Mouse (Mus musculus) adrenal gland, postnatal 14 days (tissue): ENCODE data around the gene Lsg1. TPM values are rescaled to one million over a fixed set of nuclear protein-coding genes. Genes with fewer than 3 reads are reported as not detected.
A peak's percentile ranks its signal among the peaks of the same experiment; 100 is the strongest.

Source experiments
- DNase-seq: peaks from one replicate; pipeline ENCODE4 v3.0.0; 2021; ENCODE audit warnings: mixed read lengths
- total RNA-seq: library from RNA; stranded (reverse); gene quantifications from 2 replicates; pipeline ENCODE4 v1.2.3, GENCODE M21; 2021

Lsg1 gene
- total RNA-seq, 1 experiment from 2014 or later: 31.0 TPM

DNA sequence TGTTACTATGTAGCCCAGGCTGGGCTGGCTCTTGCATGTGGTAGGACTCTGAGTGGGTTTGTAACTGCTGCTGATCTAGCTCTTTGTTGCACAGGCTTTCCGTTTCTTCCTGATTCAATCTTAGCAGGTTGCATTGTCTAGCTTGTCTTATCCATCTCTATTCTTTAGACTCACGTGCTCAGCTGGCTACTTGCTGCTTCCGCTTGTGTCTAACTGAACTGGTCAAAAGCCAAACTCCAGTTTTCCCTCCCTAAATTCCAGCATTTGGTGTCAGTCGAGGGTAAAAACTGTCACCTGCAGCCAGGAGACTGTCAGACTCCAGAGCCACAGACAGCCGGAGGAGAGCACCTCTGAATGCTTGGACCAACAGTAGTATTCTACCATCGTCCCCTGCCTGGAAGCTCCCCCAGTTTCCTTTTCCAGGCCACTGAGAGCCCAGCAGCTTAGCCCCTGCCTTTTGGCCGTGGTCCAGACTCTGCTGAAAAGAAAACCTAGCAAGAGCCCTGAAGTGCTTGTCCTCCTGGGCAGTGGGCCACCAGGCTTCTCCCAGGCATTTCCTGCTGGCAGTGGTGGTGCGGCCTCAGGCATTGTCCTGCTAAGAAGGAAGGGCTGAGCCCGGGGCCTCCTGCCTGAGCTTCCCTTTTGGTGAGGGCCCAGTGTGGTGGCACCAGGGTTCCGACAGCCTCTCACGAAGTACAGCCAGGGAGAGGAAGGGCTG, 34.6 kb downstream of the Lsg1 start:
- DNase-seq: peak; percentile 87

DNA sequence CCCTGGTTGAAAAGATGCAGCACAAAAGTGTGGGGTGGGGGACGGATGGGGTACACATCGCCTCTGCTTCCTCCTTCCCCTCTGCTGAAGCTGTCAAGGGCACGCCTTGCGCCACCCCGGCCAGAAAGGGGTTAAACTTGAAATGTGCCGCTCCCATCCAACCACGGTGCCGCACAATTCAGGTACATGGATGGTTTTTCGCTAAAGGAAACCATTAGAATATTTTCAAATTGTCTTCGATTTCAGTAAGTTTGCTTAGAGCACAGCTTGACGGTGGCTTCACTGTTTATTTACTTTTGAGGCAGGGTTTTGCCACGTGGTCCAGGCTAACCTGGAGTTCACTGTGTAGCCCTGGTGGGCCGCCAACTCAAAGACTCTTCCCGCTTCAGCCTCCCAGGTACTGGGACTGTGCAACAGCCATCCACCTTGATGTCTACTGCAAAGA, 36.6 kb downstream of the Lsg1 start, which contains the start of gene Tmem44:
TSS of gene Tmem44 (minus strand) at position 95 of the 445 bp plus-strand sequence.
- DNase-seq: no peak

DNA sequence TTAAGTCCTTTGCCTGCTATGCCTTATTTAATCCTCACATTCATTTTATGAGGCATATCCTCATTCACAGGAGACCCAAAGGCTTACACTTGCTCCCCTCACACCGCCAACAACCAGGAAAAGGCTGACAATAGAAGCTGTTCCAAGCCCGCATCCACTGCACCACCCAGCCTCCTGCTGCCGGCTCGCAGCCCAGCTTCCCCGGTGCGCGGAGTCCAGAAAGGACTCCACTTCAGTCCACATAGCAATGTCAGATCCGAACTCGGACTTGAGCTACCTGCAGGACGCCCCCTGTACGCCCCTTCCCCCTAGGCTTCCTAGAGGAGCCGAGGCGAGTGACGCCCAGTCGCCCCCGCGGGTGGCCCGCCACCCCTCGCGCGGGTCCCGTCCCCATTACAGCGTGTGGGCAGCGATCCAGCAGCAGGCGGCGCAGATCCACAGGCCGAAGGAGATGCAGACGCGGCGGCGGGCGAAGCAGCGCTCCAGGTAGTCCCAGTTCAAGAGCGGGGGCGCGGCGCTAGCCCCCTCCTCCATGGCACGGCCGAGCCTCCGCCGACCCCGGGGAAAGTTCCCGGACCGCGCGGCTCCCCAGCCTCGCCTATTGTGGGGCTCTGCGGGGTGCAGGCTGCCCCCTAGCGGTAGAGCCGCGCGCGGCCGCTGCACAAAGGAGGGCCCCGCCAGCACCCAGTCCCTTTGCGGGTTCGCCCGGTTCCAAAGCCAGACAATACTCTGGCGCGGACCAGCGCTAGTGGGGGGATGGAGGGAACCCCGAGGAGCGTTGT, 37.2 kb downstream of the Lsg1 start:
- peak; percentile 84 for DNase-seq

DNA sequence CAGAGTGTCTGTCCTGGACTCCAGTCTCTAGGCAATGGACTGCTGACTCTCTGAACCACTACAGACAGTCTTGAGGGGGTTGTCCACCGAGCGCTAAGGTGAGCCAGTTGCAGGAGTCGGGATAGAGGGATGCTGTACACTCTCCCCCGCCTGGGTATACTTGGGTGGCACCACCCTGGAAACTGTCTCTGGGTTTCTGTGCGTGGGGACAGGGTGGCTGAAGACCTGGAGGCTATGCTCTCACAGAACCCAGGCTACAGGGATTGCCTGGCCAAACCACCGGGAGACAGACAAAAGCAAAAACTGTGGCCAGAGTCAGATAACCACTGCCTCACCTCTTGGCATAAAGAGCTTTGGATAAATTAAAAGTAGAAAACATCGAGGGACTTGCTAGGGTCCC, 37.9 kb downstream of the Lsg1 start:
- DNase-seq: no peak

DNA sequence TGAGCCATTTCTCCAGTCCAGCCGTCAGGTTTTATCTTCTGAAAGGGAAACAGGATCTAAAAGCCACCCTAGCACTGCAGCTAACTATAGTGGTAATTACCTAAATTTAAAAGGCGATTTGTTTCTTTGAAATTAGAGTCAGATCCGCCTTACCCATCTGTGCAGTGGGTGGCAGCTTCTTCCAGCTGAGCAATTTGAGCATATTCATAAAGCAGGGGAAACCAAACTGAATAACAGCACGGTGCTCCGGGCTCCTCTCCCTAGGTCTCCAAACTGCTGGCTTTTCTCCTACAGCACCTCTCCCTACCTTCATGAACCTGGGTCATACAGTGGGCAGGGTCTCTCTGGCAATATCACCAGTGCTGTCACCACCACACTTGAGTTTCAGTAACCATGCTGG, 39.1 kb downstream of the Lsg1 start:
- DNase-seq: no peak

DNA sequence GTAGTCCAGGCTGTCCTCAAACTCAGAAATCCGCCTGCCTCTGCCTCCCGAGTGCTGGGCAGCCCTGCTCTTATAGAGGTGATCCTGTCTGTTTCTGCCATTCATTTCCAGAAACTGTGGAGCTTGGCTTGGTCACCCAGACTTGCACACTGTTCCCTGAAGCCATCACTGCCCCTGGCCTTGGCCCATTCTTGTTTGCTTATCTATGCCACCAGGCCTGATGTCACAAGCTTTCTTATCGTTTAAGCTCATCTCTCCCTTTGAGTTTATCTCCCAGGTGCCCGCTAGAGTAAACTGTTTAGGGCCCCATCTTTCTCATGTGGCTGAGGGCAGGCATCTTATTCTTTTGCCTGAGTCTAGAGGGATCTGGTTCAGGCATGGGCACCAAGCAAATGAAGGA, 42.7 kb downstream of the Lsg1 start:
- no peak for DNase-seq

DNA sequence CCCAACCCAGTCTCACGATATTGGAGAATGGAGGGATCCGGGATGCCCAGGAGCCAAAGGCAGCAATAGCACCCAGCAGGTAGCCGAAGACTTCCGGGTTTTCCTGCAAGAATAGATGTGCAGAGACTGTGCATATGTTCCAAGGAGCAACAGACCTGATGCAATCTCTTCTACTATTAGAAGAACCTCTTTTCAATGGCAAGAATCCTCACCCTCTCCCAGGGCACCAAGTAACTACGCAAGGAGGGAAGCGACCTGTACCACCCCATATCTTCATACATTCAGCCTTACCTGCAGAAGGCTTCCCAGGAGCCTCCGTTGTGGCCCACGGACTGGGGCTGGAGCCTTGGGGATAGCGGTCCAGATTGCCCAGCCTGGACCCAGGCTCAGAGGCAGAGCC, 44.0 kb downstream of the Lsg1 start:
- DNase-seq: no peak

DNA sequence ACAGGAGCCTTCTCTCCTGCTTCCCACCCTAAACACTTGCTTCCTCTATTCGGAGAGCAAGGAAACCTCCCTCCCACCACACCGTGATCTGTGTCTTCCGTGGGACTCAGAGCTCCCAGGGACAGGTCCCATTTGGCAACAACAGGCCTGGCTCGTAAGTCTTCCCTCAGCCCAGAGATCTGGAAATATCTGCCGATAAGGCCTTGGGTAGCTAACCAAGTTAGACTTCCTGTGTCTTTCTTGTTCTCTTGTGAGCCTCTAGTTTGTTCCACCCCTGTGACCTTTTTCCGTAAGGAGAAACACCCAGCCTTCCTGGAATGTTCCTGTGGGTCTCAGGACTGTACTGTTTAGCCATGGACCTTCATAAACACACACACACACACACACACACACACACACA, 44.6 kb downstream of the Lsg1 start:
- no peak for DNase-seq

DNA sequence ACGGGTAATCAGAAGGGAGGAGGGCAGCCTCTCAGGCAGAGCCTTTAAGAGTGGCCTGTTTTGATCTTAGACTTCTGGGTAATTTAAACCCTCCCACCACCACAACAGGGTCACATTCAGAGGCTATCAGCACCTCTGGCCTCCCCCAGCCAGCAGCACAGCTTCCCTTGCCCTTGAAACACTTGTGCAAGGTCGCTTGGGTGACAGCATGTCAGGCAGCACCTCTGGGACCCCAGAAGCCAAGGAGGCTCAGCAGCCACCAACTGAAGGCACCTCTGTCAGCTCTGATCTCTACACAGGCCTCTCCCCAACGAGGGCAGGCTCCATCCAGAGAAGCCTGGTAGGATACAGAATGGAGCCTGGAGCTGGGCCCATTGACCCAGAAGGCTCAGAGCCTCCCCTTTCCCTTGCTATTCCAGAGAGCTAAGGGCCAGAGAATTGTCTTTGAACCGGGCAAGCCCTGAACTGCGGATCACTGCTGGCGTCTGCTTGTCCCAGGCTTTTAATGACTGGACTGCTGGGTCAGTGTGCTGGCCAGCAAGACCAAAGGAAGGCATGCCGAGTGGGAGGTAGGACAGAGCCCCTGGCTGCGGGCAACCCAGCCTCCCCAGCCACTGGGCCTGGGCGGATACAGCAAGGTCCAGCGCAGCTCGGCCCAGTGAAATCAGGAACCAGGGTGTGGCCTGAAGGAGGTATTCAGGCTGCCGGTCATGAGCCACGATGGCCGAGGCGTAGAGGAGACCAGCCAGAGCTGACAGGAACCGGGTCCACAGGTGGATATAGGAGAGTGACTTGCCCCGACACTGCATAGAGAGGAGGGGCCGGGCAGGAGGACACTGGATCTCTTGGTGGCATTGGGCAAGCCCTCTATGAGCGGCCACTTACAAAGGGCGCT, 47.0 kb downstream of the Lsg1 start:
- DNase-seq: no peak

DNA sequence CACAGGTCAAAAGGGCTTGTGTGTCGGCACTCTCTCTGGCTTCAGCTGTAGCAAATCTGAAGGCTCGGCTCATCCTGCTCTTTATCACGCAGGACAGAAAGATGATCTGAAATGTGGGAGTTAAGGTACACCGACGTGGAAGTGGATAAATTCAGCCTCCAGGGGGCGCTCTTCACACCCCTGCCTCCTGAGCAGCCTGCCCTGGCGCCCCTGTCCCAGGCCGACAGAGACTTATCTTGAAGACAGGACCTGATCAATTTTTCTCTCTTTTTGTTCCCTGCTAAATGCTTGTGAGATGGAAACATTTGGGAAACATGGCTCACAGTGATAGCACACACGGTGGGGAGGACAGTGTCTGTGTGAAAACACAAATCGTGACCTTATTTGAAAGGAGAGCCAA, 48.0 kb downstream of the Lsg1 start:
- peak; percentile 74 for DNase-seq

DNA sequence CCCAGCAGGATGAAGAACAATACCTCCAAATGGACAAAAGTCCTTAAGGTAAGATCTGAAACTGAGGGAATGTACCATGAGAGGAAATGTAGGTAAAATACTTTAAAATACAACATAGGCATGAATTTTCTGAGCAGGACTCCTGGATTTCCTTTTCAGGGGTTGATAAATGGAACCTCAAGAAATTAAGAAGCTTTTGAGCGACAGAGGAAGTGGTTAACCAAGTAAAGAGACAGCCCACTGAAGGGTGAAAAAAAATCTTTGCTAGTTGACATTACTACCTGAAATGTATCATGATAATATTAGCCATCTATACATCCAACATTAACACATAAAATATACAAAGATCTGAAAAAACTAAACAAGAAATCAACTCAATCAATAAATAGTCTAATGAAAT, 52.3 kb downstream of the Lsg1 start:
- no peak for DNase-seq

DNA sequence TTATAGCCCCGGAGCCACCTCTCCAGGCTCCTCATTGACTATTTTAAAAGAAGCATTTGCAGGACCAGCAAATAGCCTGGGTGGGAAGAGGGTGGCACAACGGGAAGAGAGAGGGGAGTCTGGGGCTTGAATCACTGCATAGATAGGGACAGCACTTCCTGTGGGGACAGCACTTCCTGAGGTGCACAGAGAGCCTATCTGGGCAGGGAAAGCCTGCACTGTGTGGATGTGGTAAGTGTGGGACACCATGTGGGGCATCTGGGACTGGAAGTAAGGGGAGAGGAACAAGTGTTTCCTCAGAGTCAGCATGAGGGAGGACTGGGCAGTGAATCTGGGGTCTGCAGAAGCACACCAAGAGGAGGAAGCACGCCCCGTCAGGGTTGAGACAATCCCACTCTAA, 53.8 kb downstream of the Lsg1 start:
- DNase-seq: no peak

DNA sequence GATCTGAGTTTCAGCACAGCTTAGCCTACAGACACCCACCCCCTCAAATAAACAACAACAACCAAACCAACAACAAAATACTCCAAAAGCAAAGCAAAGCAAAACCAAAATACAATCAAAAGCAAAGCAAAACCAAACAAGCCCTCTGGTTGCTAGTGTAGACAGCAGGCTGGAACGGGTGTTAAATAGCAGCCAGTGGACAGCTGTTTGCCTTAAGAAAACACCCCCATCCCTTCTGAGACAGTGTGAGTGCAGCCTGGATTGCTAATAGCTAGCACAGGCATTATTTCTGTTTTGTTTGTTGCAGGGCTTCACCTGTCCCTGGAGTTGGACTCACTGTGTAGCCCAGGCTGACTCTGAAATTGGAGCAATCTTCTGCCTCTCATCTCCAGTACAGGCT, 54.5 kb downstream of the Lsg1 start:
- DNase-seq: no peak

DNA sequence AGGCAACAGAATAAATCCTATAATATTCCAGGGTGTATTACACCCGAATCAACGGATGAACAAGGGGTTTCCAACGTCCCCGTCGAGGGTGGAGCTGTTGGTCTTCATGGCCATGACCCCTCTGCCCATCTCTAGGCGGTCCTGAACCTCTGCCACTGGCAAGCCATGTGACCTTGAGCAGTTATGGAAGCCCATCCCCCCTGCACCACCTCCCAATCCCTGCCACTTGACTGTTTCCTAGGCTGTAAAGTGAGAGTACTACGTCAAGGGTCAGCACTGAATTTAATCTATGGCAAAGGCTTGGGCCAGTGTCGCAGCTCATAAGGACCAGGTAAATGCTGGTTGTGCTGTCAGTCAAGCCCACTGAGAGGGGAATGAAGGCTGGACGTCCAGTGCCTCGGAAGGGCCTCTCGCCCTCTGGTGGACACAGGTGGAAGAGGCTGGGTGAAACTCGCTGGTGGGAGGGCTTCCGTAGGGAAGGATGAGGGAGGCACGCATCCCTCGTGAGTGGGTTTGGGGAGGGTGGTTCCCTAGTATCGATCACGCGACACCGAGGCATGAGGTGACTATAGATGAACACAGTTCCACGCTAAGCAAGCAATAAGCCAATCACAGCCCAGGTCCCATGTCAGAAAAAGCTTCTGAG, 55.5 kb downstream of the Lsg1 start:
- DNase-seq: peak; percentile 75

DNA sequence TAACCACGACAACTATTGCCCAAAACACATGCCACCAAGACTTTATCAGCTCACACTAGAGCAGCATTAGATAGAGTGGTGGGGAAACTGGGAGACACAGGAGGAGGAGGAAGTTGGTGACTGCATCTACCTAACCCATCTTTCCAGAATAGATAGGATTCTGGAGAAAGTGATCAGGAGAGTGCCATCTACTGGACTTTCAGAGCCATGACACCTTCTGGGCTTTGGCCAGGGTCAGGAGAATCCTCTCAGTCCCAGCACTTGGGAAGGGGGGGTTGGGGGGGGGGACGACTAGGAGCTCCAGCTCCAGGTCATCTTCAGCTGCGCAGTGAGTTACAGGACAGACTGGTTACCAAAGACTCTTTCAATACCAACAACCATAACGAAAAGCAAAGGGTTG, 56.6 kb downstream of the Lsg1 start:
- DNase-seq: peak; percentile 44

DNA sequence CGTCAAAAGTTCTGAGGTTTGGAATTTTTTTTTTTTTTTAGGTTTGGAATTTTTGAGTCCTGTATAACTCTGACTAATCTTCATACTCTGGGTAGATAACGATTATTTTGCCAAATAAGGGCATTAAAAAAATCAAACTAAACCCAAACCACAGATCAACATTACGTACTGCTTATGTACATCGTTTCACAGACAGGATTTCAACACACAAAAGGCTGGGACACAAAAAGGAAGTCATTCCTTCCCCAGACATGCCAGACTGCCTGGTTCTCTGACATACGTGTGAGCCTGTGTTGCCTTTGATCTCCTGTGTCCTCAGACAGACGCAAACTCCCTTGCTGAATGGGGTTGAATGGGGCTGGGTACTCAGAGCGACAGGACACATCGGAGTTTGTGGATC, 59.0 kb downstream of the Lsg1 start:
- DNase-seq: no peak

DNA sequence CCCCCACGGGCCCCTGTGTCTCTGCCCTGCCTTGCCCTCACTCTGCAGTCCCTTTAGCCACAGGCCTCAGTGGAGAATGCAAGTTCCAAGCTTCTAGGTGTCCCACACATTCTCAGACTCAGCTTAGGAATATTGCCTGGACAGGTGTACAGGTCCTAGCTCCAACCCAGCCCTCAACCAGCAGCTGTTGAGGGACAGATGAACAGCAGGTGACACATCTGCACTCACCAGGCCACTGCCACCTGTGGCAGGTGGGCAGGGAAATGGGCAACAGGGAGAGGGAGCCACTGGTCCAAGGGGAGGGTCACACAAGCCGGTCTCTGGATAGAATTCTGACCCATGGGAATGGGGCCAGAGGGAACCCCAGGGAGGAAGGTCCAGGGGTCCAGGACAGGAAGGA, 59.5 kb downstream of the Lsg1 start:
- no peak for DNase-seq

DNA sequence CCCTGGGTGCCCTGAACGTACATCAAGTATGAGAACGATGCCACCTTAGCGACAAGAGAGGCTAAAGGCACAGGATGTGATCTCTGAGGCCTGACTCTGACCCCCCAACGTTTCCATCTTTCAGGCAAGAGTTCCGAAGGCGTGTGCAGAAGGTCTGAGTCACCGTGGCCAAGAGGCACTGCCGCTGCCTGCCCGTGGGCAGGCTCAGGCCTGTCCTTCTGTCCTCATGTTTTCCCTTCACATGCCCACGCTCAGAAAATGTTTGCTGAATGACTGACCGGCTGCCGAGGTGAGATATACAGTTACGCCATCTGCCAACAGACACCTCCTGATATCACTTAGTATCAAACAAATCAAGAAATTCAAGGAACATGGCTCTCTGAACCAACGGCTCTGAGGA, 61.6 kb downstream of the Lsg1 start:
- DNase-seq: no peak

DNA sequence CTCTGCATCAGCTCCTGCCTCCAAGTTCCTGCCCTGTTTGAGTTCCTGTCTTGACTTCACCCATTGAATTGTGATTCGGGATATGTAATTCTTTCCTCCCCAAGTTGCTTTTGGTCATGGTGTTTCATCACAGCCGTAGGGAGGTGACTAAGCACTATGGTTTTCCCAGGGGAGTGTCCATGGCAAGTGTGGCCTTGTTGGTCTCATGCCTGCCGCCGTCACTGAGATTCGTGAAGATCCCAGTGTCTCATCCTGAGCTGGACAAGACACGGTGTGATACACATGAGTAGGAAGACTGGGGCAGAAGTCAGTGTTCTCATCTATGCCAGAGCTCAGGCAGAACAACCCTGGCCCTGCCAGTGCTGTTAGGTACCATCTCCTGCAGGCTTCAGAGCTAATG, 62.9 kb downstream of the Lsg1 start:
- peak; percentile 81 for DNase-seq

DNA sequence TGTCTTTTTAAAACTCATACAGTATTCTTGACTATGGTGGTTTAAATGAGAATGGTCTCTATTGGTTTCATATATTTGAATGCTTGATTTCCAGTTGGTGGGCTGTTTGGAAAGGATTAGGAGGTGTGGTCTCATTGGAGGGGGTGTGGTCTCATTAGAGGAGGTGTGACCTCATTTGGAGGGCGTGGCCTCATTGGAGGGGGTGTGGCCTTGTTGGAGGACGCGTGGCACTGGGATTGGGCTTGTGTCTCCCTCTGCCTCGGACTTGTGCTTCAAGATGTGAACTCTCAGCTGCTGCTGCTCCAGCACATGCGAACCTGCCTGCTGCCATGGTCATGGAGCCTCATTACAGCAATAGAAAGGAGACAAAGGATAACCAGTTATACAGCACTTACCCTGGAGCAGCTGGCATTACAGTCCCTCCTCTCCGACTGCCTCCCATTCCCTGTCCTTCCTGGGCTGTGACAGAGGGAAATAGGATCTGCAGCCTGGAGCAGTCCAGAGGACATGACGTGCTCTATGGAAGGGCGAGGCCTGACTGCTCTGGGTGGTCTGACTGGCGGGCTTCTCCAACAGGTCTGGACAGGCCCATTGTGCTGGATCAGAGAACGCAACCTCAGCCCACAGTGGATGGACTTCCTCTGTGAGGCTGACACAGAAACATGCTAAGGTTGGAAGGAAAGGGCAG, 65.0 kb downstream of the Lsg1 start:
- DNase-seq: peak; percentile 42

DNA sequence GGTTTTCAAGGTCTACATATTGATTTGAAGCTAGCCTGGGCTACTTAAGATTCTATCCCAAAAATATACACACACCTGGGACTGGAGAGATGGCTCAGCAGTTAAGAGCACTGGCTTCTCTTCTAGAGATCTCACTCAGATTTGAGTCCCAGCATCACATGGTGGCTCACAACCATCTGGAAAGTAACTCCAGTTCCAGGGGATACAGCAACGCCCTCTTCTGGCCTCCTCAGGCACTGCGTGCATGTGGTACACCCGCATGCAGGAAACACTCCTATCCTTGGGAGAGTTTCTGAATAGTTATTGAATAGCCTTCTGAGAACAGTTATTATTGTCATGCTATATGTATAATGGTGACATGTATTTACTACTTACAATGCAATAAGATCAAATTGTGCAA, 66.2 kb downstream of the Lsg1 start:
- peak; percentile 43 for DNase-seq

DNA sequence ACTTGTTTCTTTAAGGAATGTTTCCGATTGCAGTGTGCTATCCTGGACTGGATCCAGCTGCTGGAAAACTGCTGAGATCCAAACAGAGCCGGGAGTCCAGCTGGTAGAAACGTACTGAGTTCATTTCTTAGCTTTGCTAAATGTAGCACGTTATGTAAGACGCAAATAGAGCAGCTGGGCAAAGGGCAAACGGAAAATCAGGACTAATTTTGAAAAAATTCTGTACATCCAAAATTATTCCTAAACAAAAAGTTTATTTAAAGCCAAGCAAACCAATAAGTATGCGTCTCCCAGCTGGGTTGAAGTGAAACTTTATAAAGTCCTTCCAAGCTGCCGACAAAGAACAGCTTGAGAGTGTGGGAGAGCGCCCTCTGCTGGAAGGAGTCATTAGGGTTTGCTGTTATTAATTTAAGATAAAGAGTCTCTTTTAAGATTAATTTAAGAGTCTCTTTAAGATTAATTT, 67.0 kb downstream of the Lsg1 start:
- DNase-seq: peak; percentile 88
